Mouse (Mus musculus): ENCODE data around the gene Ncoa3. TPM values are rescaled to one million over a fixed set of nuclear protein-coding genes. Genes with fewer than 3 reads are reported as not detected.

Ncoa3 gene
- total RNA-seq, 2 experiments from 2014 or later: 17.4 to 20.8 TPM

DNA sequence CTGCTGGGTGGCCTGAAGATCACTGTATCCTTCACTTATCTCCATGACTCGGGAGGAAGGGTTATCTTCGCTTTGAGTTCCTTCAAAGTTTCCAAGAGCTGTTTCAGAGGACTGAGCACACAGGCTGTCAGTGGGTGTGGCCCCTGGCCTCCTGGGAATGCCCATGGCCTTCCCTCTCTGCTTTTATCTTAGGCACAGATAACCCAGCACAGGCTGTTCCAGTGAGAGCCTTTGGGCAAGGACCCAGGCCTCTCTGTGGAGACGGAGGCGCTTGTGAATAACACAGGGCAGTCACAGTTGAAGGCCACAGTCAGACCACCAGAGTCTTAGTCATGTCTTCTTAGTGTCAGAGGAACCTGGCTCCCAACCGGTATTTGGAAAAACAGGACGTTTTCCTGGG, 130.3 kb downstream of the Ncoa3 start:
- ATAC-seq (replicated peaks; ENCODE audit: poor library complexity, severe bottlenecking): no peak

Other genes with a start within 250 kb of the Ncoa3 start
- 53.0 and 58.3 TPM in 2 replicates for gene Zmynd8, start 93.6 kb upstream of the Ncoa3 start, total RNA-seq (2014; fragmentation: Nextera tagmentation)
- 32.2 and 33.7 TPM in 2 replicates for gene Zmynd8, start 93.6 kb upstream of the Ncoa3 start, total RNA-seq (2017)
- 0.26 and 1.1 TPM in 2 replicates for gene Sulf2, start 163.0 kb downstream of the Ncoa3 start, total RNA-seq (2014; fragmentation: Nextera tagmentation)
- 0.78 and 1.9 TPM in 2 replicates for gene Sulf2, start 163.0 kb downstream of the Ncoa3 start, total RNA-seq (2017)